Mouse (Mus musculus): ENCODE results near the gene Dusp14. TPM values are rescaled to one million over a fixed set of nuclear protein-coding genes. Genes with fewer than 3 reads are reported as not detected.

Dusp14 gene
- polyA plus RNA-seq, 1 experiment from 2014 or later, result 21.1 TPM

- ATAC-seq (ENCODE audit: low read depth), result no peak
- no peak overlapping the region for H3K4me3 ChIP-seq (ENCODE audit: low read depth, low read length)
- no peak for DNase-seq (ENCODE audit: low spot score)
- no peaks in the 10 kb centered on the region for H3K9me3 ChIP-seq (ENCODE audit: control insufficient read depth, low read length)
- no peaks in the 10 kb centered on the region for H3K4me1 ChIP-seq (ENCODE audit: control insufficient read depth, insufficient read depth, low read length)
- H3K36me3 ChIP-seq (ENCODE audit: control insufficient read depth, insufficient read depth, low read length), result peaks cover 72% of the 10 kb centered on the region
- H3K9ac ChIP-seq (ENCODE audit: low read depth, low read length), result no peak overlapping the region
- H3K27me3 ChIP-seq (replicated peaks; ENCODE audit: control insufficient read depth, insufficient read depth, low read length), result no peaks in the 10 kb centered on the region
- H3K27ac ChIP-seq (replicated peaks; ENCODE audit: low read depth, low read length), result no peak overlapping the region
- H3K4me2 ChIP-seq (ENCODE audit: low read depth, low read length), result no peak overlapping the region
- WGBS, result 84% methylated on average over 4 of the region's 4 CpGs
Measured at GRCm38 (mm10) chr11:84095084-84095483, 26.0 kb upstream of the Dusp14 start.

- no peak for ATAC-seq (ENCODE audit: low read depth)
- 93% methylated on average over 8 of the region's 8 CpGs for WGBS
- H3K9me3 ChIP-seq (ENCODE audit: control insufficient read depth, low read length), result no peaks in the 10 kb centered on the region
- H3K27ac ChIP-seq (replicated peaks; ENCODE audit: low read depth, low read length), result no peak overlapping the region
- H3K9ac ChIP-seq (ENCODE audit: low read depth, low read length), result no peak overlapping the region
- H3K4me1 ChIP-seq (ENCODE audit: control insufficient read depth, insufficient read depth, low read length), result no peaks in the 10 kb centered on the region
- no peak overlapping the region for H3K4me2 ChIP-seq (ENCODE audit: low read depth, low read length)
- DNase-seq (ENCODE audit: low spot score), result no peak
- no peaks in the 10 kb centered on the region for H3K27me3 ChIP-seq (replicated peaks; ENCODE audit: control insufficient read depth, insufficient read depth, low read length)
- H3K36me3 ChIP-seq (ENCODE audit: control insufficient read depth, insufficient read depth, low read length), result peaks cover 84% of the 10 kb centered on the region
- no peak overlapping the region for H3K4me3 ChIP-seq (ENCODE audit: low read depth, low read length)
Measured at GRCm38 (mm10) chr11:84090572-84090971, 21.5 kb upstream of the Dusp14 start.

GRCm38 (mm10) chr11:84081901-84082300 lies 12.8 kb upstream of the Dusp14 start:
- Histone ChIP-seq H3K9ac (ENCODE audit: low read depth, low read length) (no peak overlapping the region), H3K9me3 (ENCODE audit: control insufficient read depth, low read length) (no peaks in the 10 kb centered on the region), H3K27ac (replicated peaks; ENCODE audit: low read depth, low read length) (no peak overlapping the region), H3K4me3 (ENCODE audit: low read depth, low read length) (no peak overlapping the region), H3K36me3 (ENCODE audit: control insufficient read depth, insufficient read depth, low read length) (peaks cover 55% of the 10 kb centered on the region), H3K27me3 (replicated peaks; ENCODE audit: control insufficient read depth, insufficient read depth, low read length) (no peaks in the 10 kb centered on the region), H3K4me1 (ENCODE audit: control insufficient read depth, insufficient read depth, low read length) (no peaks in the 10 kb centered on the region), H3K4me2 (ENCODE audit: low read depth, low read length) (no peak overlapping the region)
- DNase-seq (ENCODE audit: low spot score) (no peak), ATAC-seq (ENCODE audit: low read depth) (no peak)
- WGBS, result 95% methylated on average over 5 of the region's 5 CpGs

- DNase-seq (ENCODE audit: low spot score), result no peak
- H3K4me3 ChIP-seq (ENCODE audit: low read depth, low read length), result no peak overlapping the region
- H3K27ac ChIP-seq (replicated peaks; ENCODE audit: low read depth, low read length), result no peak overlapping the region
- no peak overlapping the region for H3K4me2 ChIP-seq (ENCODE audit: low read depth, low read length)
- H3K9me3 ChIP-seq (ENCODE audit: control insufficient read depth, low read length), result no peaks in the 10 kb centered on the region
- H3K27me3 ChIP-seq (replicated peaks; ENCODE audit: control insufficient read depth, insufficient read depth, low read length), result no peaks in the 10 kb centered on the region
- WGBS, result 90% methylated on average over 3 of the region's 3 CpGs
- H3K4me1 ChIP-seq (ENCODE audit: control insufficient read depth, insufficient read depth, low read length), result no peaks in the 10 kb centered on the region
- peaks cover 42% of the 10 kb centered on the region for H3K36me3 ChIP-seq (ENCODE audit: control insufficient read depth, insufficient read depth, low read length)
- H3K9ac ChIP-seq (ENCODE audit: low read depth, low read length), result no peak overlapping the region
- no peak for ATAC-seq (ENCODE audit: low read depth)
Measured at GRCm38 (mm10) chr11:84080327-84080726, 11.3 kb upstream of the Dusp14 start.

GRCm38 (mm10) chr11:84079887-84080286 lies 10.8 kb upstream of the Dusp14 start:
- no peak overlapping the region for H3K4me2 ChIP-seq (ENCODE audit: low read depth, low read length)
- H3K27ac ChIP-seq (replicated peaks; ENCODE audit: low read depth, low read length), result no peak overlapping the region
- ATAC-seq (ENCODE audit: low read depth), result no peak
- H3K4me1 ChIP-seq (ENCODE audit: control insufficient read depth, insufficient read depth, low read length), result no peaks in the 10 kb centered on the region
- H3K9ac ChIP-seq (ENCODE audit: low read depth, low read length), result no peak overlapping the region
- H3K4me3 ChIP-seq (ENCODE audit: low read depth, low read length), result no peak overlapping the region
- no peaks in the 10 kb centered on the region for H3K27me3 ChIP-seq (replicated peaks; ENCODE audit: control insufficient read depth, insufficient read depth, low read length)
- H3K36me3 ChIP-seq (ENCODE audit: control insufficient read depth, insufficient read depth, low read length), result peaks cover 40% of the 10 kb centered on the region
- H3K9me3 ChIP-seq (ENCODE audit: control insufficient read depth, low read length), result no peaks in the 10 kb centered on the region
- 74% methylated on average over 4 of the region's 4 CpGs for WGBS
- DNase-seq (ENCODE audit: low spot score), result peak; percentile 29

GRCm38 (mm10) chr11:84079361-84079760 lies 10.3 kb upstream of the Dusp14 start:
- 0 out of 2 replicates have a peak, but pooled peaks cover 3% of the 10 kb centered on the region for H3K4me1 ChIP-seq (ENCODE audit: control insufficient read depth, insufficient read depth, low read length)
- no peak for DNase-seq (ENCODE audit: low spot score)
- 91% methylated on average over 11 of the region's 11 CpGs for WGBS
- H3K27ac ChIP-seq (replicated peaks; ENCODE audit: low read depth, low read length), result no peak overlapping the region
- H3K4me3 ChIP-seq (ENCODE audit: low read depth, low read length), result no peak overlapping the region
- ATAC-seq (ENCODE audit: low read depth), result no peak
- no peaks in the 10 kb centered on the region for H3K27me3 ChIP-seq (replicated peaks; ENCODE audit: control insufficient read depth, insufficient read depth, low read length)
- peaks cover 38% of the 10 kb centered on the region for H3K36me3 ChIP-seq (ENCODE audit: control insufficient read depth, insufficient read depth, low read length)
- no peaks in the 10 kb centered on the region for H3K9me3 ChIP-seq (ENCODE audit: control insufficient read depth, low read length)
- no peak overlapping the region for H3K9ac ChIP-seq (ENCODE audit: low read depth, low read length)
- no peak overlapping the region for H3K4me2 ChIP-seq (ENCODE audit: low read depth, low read length)

GRCm38 (mm10) chr11:84078601-84079000 lies 9.5 kb upstream of the Dusp14 start:
- no peak overlapping the region for H3K4me3 ChIP-seq (ENCODE audit: low read depth, low read length)
- H3K27ac ChIP-seq (replicated peaks; ENCODE audit: low read depth, low read length), result no peak overlapping the region
- H3K36me3 ChIP-seq (ENCODE audit: control insufficient read depth, insufficient read depth, low read length), result peaks cover 38% of the 10 kb centered on the region
- 85% methylated on average over 9 of the region's 9 CpGs for WGBS
- no peak overlapping the region for H3K9ac ChIP-seq (ENCODE audit: low read depth, low read length)
- no peaks in the 10 kb centered on the region for H3K27me3 ChIP-seq (replicated peaks; ENCODE audit: control insufficient read depth, insufficient read depth, low read length)
- no peak overlapping the region for H3K4me2 ChIP-seq (ENCODE audit: low read depth, low read length)
- H3K4me1 ChIP-seq (ENCODE audit: control insufficient read depth, insufficient read depth, low read length), result peaks cover 10% of the 10 kb centered on the region; the same call in 1 of the 2 replicates
- H3K9me3 ChIP-seq (ENCODE audit: control insufficient read depth, low read length), result no peaks in the 10 kb centered on the region
- ATAC-seq (ENCODE audit: low read depth), result peak; percentile 38; the same call in 1 of the 2 replicates
- DNase-seq (ENCODE audit: low spot score), result no peak

- ATAC-seq (ENCODE audit: low read depth) (no peak), DNase-seq (ENCODE audit: low spot score) (peak; percentile 52)
- no peak overlapping the region for H3K9ac ChIP-seq (ENCODE audit: low read depth, low read length)
- H3K4me2 ChIP-seq (ENCODE audit: low read depth, low read length), result no peak overlapping the region
- peaks cover 26% of the 10 kb centered on the region for H3K36me3 ChIP-seq (ENCODE audit: control insufficient read depth, insufficient read depth, low read length)
- H3K4me3 ChIP-seq (ENCODE audit: low read depth, low read length), result no peak overlapping the region
- peaks cover 22% of the 10 kb centered on the region for H3K4me1 ChIP-seq (ENCODE audit: control insufficient read depth, insufficient read depth, low read length)
- 73% methylated on average over 2 of the region's 2 CpGs for WGBS
- no peaks in the 10 kb centered on the region for H3K27me3 ChIP-seq (replicated peaks; ENCODE audit: control insufficient read depth, insufficient read depth, low read length)
- no peaks in the 10 kb centered on the region for H3K9me3 ChIP-seq (ENCODE audit: control insufficient read depth, low read length)
- no peak overlapping the region for H3K27ac ChIP-seq (replicated peaks; ENCODE audit: low read depth, low read length)
Measured at GRCm38 (mm10) chr11:84077008-84077407, 7.9 kb upstream of the Dusp14 start.

Measured in embryonic facial prominence, embryonic 14.5 days (tissue).